Mouse (Mus musculus) forebrain, embryonic 15.5 days (tissue): ENCODE measurements around the gene Tpbgl. TPM values are rescaled to one million over a fixed set of nuclear protein-coding genes. Genes with fewer than 3 reads are reported as not detected.

Experiments used
- ATAC-seq: fragments of 200-750 bp; cut with Nextera tagmentation; replicated peaks from 2 replicates; pipeline ENCODE4 v1.8.0; 2017; ENCODE audit warnings: mild to moderate bottlenecking, moderate TSS enrichment, moderate library complexity
- H3K27ac ChIP-seq: fragments of 300-500 bp; sonication (generic); replicated peaks from 2 replicates; pipeline ENCODE4 v1.5.1; 2015; ENCODE audit warnings: mild to moderate bottlenecking, inconsistent platforms
- H3K27me3 ChIP-seq: fragments of 300-500 bp; sonication (generic); 2 replicates; pipeline ENCODE4 v1.6.1; 2015; ENCODE audit warnings: inconsistent platforms
- H3K36me3 ChIP-seq: fragments of 300-500 bp; sonication (generic); 2 replicates; pipeline ENCODE4 v1.6.1; 2015; ENCODE audit warnings: mild to moderate bottlenecking, inconsistent platforms
- H3K4me1 ChIP-seq: fragments of 300-500 bp; sonication (generic); 2 replicates; pipeline ENCODE4 v1.6.1; 2015; ENCODE audit warnings: inconsistent platforms
- H3K4me2 ChIP-seq: fragments of 300-500 bp; sonication (generic); replicated peaks from 2 replicates; pipeline ENCODE4 v1.6.1; 2015; ENCODE audit warnings: mild to moderate bottlenecking, inconsistent platforms
- H3K4me3 ChIP-seq: fragments of 300-500 bp; sonication (generic); 2 replicates; pipeline ENCODE4 v1.5.1; 2015; ENCODE audit warnings: mild to moderate bottlenecking, inconsistent platforms
- H3K9ac ChIP-seq: fragments of 300-500 bp; sonication (generic); replicated peaks from 2 replicates; pipeline ENCODE4 v1.6.1; 2015; ENCODE audit warnings: mild to moderate bottlenecking, inconsistent platforms
- H3K9me3 ChIP-seq: fragments of 300-500 bp; sonication (generic); 2 replicates; pipeline ENCODE4 v1.6.1; 2016; ENCODE audit warnings: inconsistent platforms
- WGBS: fragments of 180-500 bp; shearing (Covaris S2); methylation state at CpG from one replicate; pipeline ENCODE4 v1.1.7; 2015; ENCODE audit warnings: mixed read lengths; 5-methylcytosine and 5-hydroxymethylcytosine counted together
- polyA plus RNA-seq: library from polyadenylated mRNA; unstranded; fragments of >200 nt; fragmentation: Nextera tagmentation; extraction: Ambion mirVana; gene quantifications from 2 replicates; pipeline ENCODE4 v1.2.1, GENCODE M21; 2015

Tpbgl gene
- polyA plus RNA-seq, 1 experiment from 2014 or later: 0.50 TPM

DNA sequence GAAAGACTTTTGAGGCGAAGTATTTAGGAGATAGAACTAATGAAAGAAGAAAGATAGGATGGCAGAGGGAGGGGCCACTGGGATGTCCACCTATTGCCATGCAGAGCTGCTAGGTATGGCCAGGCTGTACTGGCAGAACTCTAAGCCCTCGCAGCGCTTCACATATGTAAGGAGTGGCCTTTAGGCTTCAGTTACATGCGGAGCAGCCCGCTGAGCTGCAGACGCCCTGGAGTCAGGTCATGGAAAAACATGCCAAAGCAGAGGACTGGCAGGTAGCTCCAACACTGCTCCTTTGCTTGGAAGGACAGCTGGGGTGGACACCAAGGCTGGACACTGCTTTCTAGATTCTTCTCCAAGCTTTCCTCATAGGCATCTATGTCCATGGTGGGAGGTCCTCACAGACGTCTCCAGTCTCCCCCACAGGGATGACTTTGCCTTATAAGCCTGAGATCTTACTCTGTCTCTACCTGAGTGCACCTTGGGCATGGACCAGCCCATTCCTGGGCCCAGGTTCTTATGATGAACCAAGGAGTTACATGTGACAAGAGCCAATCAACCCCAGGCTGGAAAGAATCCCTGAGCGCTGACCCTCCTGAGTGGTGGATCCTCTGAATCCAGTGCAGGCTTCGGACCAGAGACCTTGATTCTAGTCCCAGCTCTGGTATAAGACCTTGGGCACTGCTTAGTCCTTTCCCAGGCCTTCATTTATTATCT is 36.8 kb upstream of the Tpbgl start:
- WGBS: 83% methylated on average over 9 of the region's 9 CpGs
- H3K4me1 ChIP-seq: peaks cover 6% of the 10 kb centered on the region; the same call in 1 of the 2 replicates
- ATAC-seq: no peak
- no peaks in the 10 kb centered on the region for H3K9me3 ChIP-seq
- no peaks in the 10 kb centered on the region for H3K36me3 ChIP-seq
- H3K4me2 ChIP-seq: no peak overlapping the region
- H3K4me3 ChIP-seq: no peak overlapping the region
- H3K27ac ChIP-seq: no peak overlapping the region
- no peak overlapping the region for H3K9ac ChIP-seq
- no peaks in the 10 kb centered on the region for H3K27me3 ChIP-seq

- no peak for ATAC-seq
- no peak overlapping the region for H3K27ac ChIP-seq
- H3K36me3 ChIP-seq: no peaks in the 10 kb centered on the region
- no peak overlapping the region for H3K4me2 ChIP-seq
- peaks cover 6% of the 10 kb centered on the region; the same call in 1 of the 2 replicates for H3K4me1 ChIP-seq
- H3K9me3 ChIP-seq: no peaks in the 10 kb centered on the region
- no peak overlapping the region for H3K9ac ChIP-seq
- no peaks in the 10 kb centered on the region for H3K27me3 ChIP-seq
- 65% methylated on average over 2 of the region's 2 CpGs for whole genome bisulfite sequencing
- H3K4me3 ChIP-seq: no peak overlapping the region
Observed at GRCm38 (mm10) chr7:99662311-99662710, 35.4 kb upstream of the Tpbgl start.

- no peaks in the 10 kb centered on the region for H3K27me3 ChIP-seq
- H3K36me3 ChIP-seq: no peaks in the 10 kb centered on the region
- no peaks in the 10 kb centered on the region for H3K9me3 ChIP-seq
- H3K9ac ChIP-seq: no peak overlapping the region
- H3K4me2 ChIP-seq: no peak overlapping the region
- 67% methylated on average over 14 of the region's 14 CpGs for WGBS
- 0 out of 2 replicates have a peak, but pooled peaks have one; percentile 28 for ATAC-seq
- no peak overlapping the region for H3K4me3 ChIP-seq
- peaks cover 6% of the 10 kb centered on the region; the same call in 1 of the 2 replicates for H3K4me1 ChIP-seq
- no peak overlapping the region for H3K27ac ChIP-seq
Observed at GRCm38 (mm10) chr7:99661571-99662230, 34.8 kb upstream of the Tpbgl start.

DNA sequence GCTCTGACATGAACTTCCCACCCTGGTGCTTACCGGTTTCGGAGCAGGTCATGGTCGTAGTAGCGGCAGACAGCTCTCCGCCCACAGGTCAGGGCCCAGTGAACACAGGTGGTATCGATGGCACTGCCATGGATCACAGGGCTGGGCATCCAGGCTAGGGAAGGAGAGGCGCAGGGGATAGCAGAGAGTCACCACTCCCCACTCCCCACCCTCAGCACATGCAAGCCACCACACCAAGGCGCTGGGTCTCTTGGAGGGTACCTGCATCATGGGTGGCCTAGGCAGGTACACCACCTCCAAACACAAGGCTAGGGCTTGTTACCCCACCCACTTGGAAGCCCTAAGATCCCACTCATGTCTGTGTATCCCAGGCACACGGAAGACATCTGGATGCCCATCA is 34.2 kb upstream of the Tpbgl start:
- no peak overlapping the region for H3K9ac ChIP-seq
- H3K36me3 ChIP-seq: no peaks in the 10 kb centered on the region
- peaks cover 6% of the 10 kb centered on the region; the same call in 1 of the 2 replicates for H3K4me1 ChIP-seq
- no peaks in the 10 kb centered on the region for H3K27me3 ChIP-seq
- 95% methylated on average over 9 of the region's 9 CpGs for WGBS
- H3K4me2 ChIP-seq: no peak overlapping the region
- no peaks in the 10 kb centered on the region for H3K9me3 ChIP-seq
- no peak overlapping the region for H3K4me3 ChIP-seq
- no peak overlapping the region for H3K27ac ChIP-seq
- ATAC-seq: no peak

- no peaks in the 10 kb centered on the region for H3K27me3 ChIP-seq
- no peak for ATAC-seq
- H3K4me2 ChIP-seq: no peak overlapping the region
- H3K9ac ChIP-seq: no peak overlapping the region
- whole genome bisulfite sequencing: 48% methylated on average over 12 of the region's 12 CpGs
- H3K27ac ChIP-seq: no peak overlapping the region
- no peak overlapping the region for H3K4me3 ChIP-seq
- no peaks in the 10 kb centered on the region for H3K36me3 ChIP-seq
- H3K4me1 ChIP-seq: peaks cover 3% of the 10 kb centered on the region; the same call in 1 of the 2 replicates
- H3K9me3 ChIP-seq: no peaks in the 10 kb centered on the region
Observed at GRCm38 (mm10) chr7:99659379-99660029, 32.6 kb upstream of the Tpbgl start.

GRCm38 (mm10) chr7:99654244-99654643 is 27.3 kb upstream of the Tpbgl start:
- Histone ChIP-seq H3K27me3 (no peaks in the 10 kb centered on the region), H3K4me1 (peaks cover 9% of the 10 kb centered on the region; the same call in 1 of the 2 replicates), H3K9me3 (no peaks in the 10 kb centered on the region), H3K4me3 (no peak overlapping the region), H3K4me2 (no peak overlapping the region), H3K27ac (no peak overlapping the region), H3K36me3 (no peaks in the 10 kb centered on the region), H3K9ac (no peak overlapping the region)
- no peak for ATAC-seq
- WGBS: 83% methylated on average over 11 of the region's 11 CpGs

GRCm38 (mm10) chr7:99649585-99649984 is 22.7 kb upstream of the Tpbgl start:
- Histone ChIP-seq H3K9ac (no peak overlapping the region), H3K27me3 (no peaks in the 10 kb centered on the region), H3K4me3 (no peak overlapping the region), H3K9me3 (no peaks in the 10 kb centered on the region), H3K27ac (no peak overlapping the region), H3K4me2 (no peak overlapping the region), H3K36me3 (no peaks in the 10 kb centered on the region), H3K4me1 (peaks cover 12% of the 10 kb centered on the region; the same call in 1 of the 2 replicates)
- ATAC-seq: no peak
- WGBS: 33% methylated on average over 4 of the region's 4 CpGs

- ATAC-seq: no peak
- Histone ChIP-seq H3K4me1 (peaks cover 12% of the 10 kb centered on the region; the same call in 1 of the 2 replicates), H3K27ac (no peak overlapping the region), H3K36me3 (no peaks in the 10 kb centered on the region), H3K9ac (no peak overlapping the region), H3K4me3 (no peak overlapping the region), H3K27me3 (no peaks in the 10 kb centered on the region), H3K4me2 (no peak overlapping the region), H3K9me3 (no peaks in the 10 kb centered on the region)
- 8% methylated on average over 6 of the region's 6 CpGs for WGBS
Observed at GRCm38 (mm10) chr7:99648623-99649022, 21.7 kb upstream of the Tpbgl start.

DNA sequence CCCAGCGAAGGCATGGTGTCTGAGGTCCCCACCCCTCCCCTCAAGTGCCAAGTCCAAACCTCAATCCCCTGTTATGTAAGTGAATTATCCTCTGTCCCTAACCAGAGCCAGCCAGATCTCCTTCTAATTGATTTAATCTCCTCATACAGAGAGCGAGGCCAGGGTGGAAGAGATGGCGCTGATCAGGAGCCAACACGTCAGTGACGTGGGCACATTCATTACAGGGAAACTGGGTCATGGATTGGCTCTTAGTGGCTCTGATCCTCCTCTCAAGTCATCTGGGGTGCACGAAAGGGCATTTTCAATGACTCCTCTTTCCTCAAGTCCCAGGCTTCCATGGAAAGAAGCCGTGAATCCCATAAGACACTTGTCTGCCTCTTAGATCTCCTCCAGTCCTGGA is 17.8 kb upstream of the Tpbgl start:
- H3K4me2 ChIP-seq: no peak overlapping the region
- H3K27me3 ChIP-seq: peaks cover 4% of the 10 kb centered on the region; the same call in 1 of the 2 replicates
- ATAC-seq: no peak
- H3K27ac ChIP-seq: no peak overlapping the region
- H3K36me3 ChIP-seq: no peaks in the 10 kb centered on the region
- 82% methylated on average over 7 of the region's 7 CpGs for WGBS
- H3K9me3 ChIP-seq: no peaks in the 10 kb centered on the region
- no peak overlapping the region for H3K4me3 ChIP-seq
- peaks cover 7% of the 10 kb centered on the region; the same call in 1 of the 2 replicates for H3K4me1 ChIP-seq
- no peak overlapping the region for H3K9ac ChIP-seq

DNA sequence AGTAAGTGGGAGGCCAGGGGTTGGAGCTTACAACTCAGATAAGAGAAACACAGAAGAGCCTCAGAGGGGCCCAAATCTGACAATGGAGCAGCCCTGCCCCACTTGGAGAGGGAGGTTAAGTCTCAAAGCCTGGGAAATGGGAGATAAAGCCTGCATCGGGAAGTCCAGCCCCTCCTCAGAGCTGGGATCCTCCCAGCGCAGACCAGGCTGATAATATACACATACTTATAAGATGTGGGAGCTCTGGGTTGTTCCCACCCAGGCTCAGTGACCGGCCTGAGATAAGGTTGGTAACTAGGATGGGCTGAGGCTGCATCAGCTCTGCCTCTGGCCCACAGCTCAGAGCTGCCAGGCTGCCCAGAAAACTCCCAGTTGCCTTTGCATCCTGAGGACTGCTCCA is 15.2 kb upstream of the Tpbgl start:
- WGBS: 40% methylated on average over 3 of the region's 3 CpGs

DNA sequence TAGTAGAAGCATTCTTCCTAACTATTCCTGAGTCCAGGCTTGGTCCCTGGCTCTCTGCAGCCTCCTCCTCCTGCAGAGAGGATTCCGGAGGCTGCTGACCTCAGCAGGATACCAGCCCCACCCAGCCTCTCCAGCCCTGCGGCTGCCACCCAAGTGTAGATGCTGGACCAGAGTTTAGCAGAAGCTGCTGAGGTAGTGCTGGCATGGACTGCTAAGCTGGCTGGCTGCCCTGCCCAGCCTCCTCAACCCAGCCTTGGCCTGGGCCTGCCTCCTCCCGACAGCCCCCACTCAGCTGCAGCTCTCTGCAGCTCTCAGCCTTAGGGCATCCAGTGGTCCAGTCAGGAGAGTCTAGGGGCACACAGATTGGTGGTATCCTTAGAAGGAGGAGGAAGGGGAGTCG is 14.3 kb upstream of the Tpbgl start:
- H3K4me2 ChIP-seq: no peak overlapping the region
- 34% methylated on average over 4 of the region's 4 CpGs for WGBS
- no peak for ATAC-seq

More for the DNA sequence above, 15.2 kb upstream of the Tpbgl start:
- H3K36me3 ChIP-seq: no peaks in the 10 kb centered on the region
- no peak overlapping the region for H3K4me2 ChIP-seq
- no peak overlapping the region for H3K9ac ChIP-seq
- H3K27me3 ChIP-seq: peaks cover 4% of the 10 kb centered on the region; the same call in 1 of the 2 replicates
- no peak overlapping the region for H3K27ac ChIP-seq
- no peaks in the 10 kb centered on the region for H3K9me3 ChIP-seq
- no peak for ATAC-seq
- no peak overlapping the region for H3K4me3 ChIP-seq
- no peaks in the 10 kb centered on the region for H3K4me1 ChIP-seq

More for the DNA sequence above, 14.3 kb upstream of the Tpbgl start:
- Histone ChIP-seq H3K27me3 (peaks cover 4% of the 10 kb centered on the region; the same call in 1 of the 2 replicates), H3K27ac (no peak overlapping the region), H3K4me3 (no peak overlapping the region), H3K9me3 (no peaks in the 10 kb centered on the region), H3K4me1 (no peaks in the 10 kb centered on the region), H3K36me3 (no peaks in the 10 kb centered on the region), H3K9ac (no peak overlapping the region)
